Mouse (Mus musculus) WW6 (cell line): ENCODE results near the gene Lrrc45.

Experiments
- DNase-seq: peaks from one replicate; pipeline ENCODE4 v3.0.0-alpha.2; 2013; ENCODE audit warnings: low read depth, low spot score

Lrrc45 gene

GRCm38 (mm10) chr11:120703696-120704454, 9.8 kb upstream of the Lrrc45 start:
- DNase-seq: no peak

GRCm38 (mm10) chr11:120704486-120705325, 9.0 kb upstream of the Lrrc45 start:
- DNase-seq: no peak

GRCm38 (mm10) chr11:120706120-120706519, 7.6 kb upstream of the Lrrc45 start:
- no peak for DNase-seq

- no peak for DNase-seq
These were observed 6.5 kb upstream of the Lrrc45 start for GRCm38 (mm10) chr11:120707225-120707624.

GRCm38 (mm10) chr11:120707969-120708368, 5.8 kb upstream of the Lrrc45 start:
- no peak for DNase-seq

GRCm38 (mm10) chr11:120709551-120709950, 4.2 kb upstream of the Lrrc45 start:
- DNase-seq: no peak

GRCm38 (mm10) chr11:120710672-120711071, 3.1 kb upstream of the Lrrc45 start:
- no peak for DNase-seq

GRCm38 (mm10) chr11:120711980-120712604, 1.6 kb upstream of the Lrrc45 start:
- no peak for DNase-seq

- no peak for DNase-seq
These were observed 755 bp upstream of the Lrrc45 start for GRCm38 (mm10) chr11:120712771-120713568.

GRCm38 (mm10) chr11:120714546-120714945, 821 bp downstream of the Lrrc45 start:
- DNase-seq: no peak

- DNase-seq: no peak
These were observed 1.4 kb downstream of the Lrrc45 start for GRCm38 (mm10) chr11:120715131-120715530.

GRCm38 (mm10) chr11:120719242-120719641, 5.5 kb downstream of the Lrrc45 start:
- DNase-seq: no peak

GRCm38 (mm10) chr11:120719841-120720376, 6.2 kb downstream of the Lrrc45 start:
- DNase-seq: no peak

GRCm38 (mm10) chr11:120720450-120720849, 6.7 kb downstream of the Lrrc45 start:
- peak; percentile 93 for DNase-seq

- DNase-seq: no peak
These were observed 7.7 kb downstream of the Lrrc45 start, which contains the start of gene Rac3 for GRCm38 (mm10) chr11:120721124-120722066. Gene Rac3 (plus strand): TSS chr11:120721470.

GRCm38 (mm10) chr11:120722067-120722630, 8.4 kb downstream of the Lrrc45 start:
- no peak for DNase-seq

GRCm38 (mm10) chr11:120722761-120723382, 9.1 kb downstream of the Lrrc45 start:
- DNase-seq: no peak

- DNase-seq: no peak
These were observed 9.8 kb downstream of the Lrrc45 start for GRCm38 (mm10) chr11:120723509-120723908.
